Mouse (Mus musculus) limb, embryonic 15.5 days (tissue): Measurements from ENCODE around the gene Olfr478. TPM values are rescaled to one million over a fixed set of nuclear protein-coding genes. Genes with fewer than 3 reads are reported as not detected.
"Not testable (repeated sequence)": the region's sequence is repeated elsewhere in the genome, so short reads cannot be mapped to it uniquely, and the experiment has no call there.

ENCODE experiments used
- ATAC-seq: fragments of 200-750 bp; cut with Nextera tagmentation; 2 replicates; pipeline ENCODE4 v1.8.0; 2017; ENCODE audit warnings: low read depth, moderate TSS enrichment; ENCODE audit not compliant: insufficient number of reproducible peaks, low FRiP score, low TSS enrichment
- H3K27ac ChIP-seq: fragments of 300-500 bp; sonication (generic); 2 replicates; pipeline ENCODE4 v1.5.1; 2015; ENCODE audit warnings: moderate library complexity, mild to moderate bottlenecking, inconsistent platforms
- H3K27me3 ChIP-seq: fragments of 300-500 bp; sonication (generic); 2 replicates; pipeline ENCODE4 v1.6.1; 2015; ENCODE audit warnings: inconsistent platforms
- H3K36me3 ChIP-seq: fragments of 300-500 bp; sonication (generic); 2 replicates; pipeline ENCODE4 v1.6.1; 2015; ENCODE audit warnings: inconsistent platforms
- H3K4me1 ChIP-seq: fragments of 300-500 bp; sonication (generic); 2 replicates; pipeline ENCODE4 v1.6.1; 2015; ENCODE audit warnings: inconsistent platforms
- H3K4me2 ChIP-seq: fragments of 300-500 bp; sonication (generic); 2 replicates; pipeline ENCODE4 v1.6.1; 2015; ENCODE audit warnings: mild to moderate bottlenecking, inconsistent platforms
- H3K4me3 ChIP-seq: fragments of 300-500 bp; sonication (generic); 2 replicates; pipeline ENCODE4 v1.5.1; 2015; ENCODE audit warnings: mild to moderate bottlenecking, inconsistent platforms
- H3K9ac ChIP-seq: fragments of 300-500 bp; sonication (generic); 2 replicates; pipeline ENCODE4 v1.6.1; 2015; ENCODE audit warnings: inconsistent platforms
- H3K9me3 ChIP-seq: fragments of 300-500 bp; sonication (generic); 2 replicates; pipeline ENCODE4 v1.6.1; 2016; ENCODE audit warnings: inconsistent platforms
- WGBS: fragments of 180-500 bp; shearing (Covaris S2); methylation state at CpG from one replicate; pipeline ENCODE4 v1.1.7; 2015; 5-methylcytosine and 5-hydroxymethylcytosine counted together
- polyA plus RNA-seq: library from polyadenylated mRNA; unstranded; fragments of >200 nt; fragmentation: Nextera tagmentation; extraction: Ambion mirVana; gene quantifications from 2 replicates; pipeline ENCODE4 v1.2.1, GENCODE M21; 2015

Gene Olfr478
- polyA plus RNA-seq, result not detected in 2 replicates

GRCm38 (mm10) chr7:108033889-108034288 lies at the start of gene Olfr478:
TSS of gene Olfr478 (minus strand) at chr7:108033989.
- Histone ChIP-seq H3K4me3 (no peak within 1 kb of the TSS), H3K4me2 (no peak within 1 kb of the TSS), H3K27me3 (no peaks in the 10 kb centered on the region), H3K9me3 (no peaks in the 10 kb centered on the region), H3K36me3 (no peaks in the 10 kb centered on the region), H3K9ac (no peak within 1 kb of the TSS), H3K27ac (no peak within 1 kb of the TSS), H3K4me1 (no peaks in the 10 kb centered on the region)
- ATAC-seq, result no peak
- 74% methylated on average over 3 of the region's 3 CpGs for WGBS

- H3K9ac ChIP-seq, result no peak within 1 kb of the TSS
- no peak for ATAC-seq
- H3K9me3 ChIP-seq, result no peaks in the 10 kb centered on the region
- no peak within 1 kb of the TSS for H3K4me2 ChIP-seq
- H3K4me1 ChIP-seq, result no peaks in the 10 kb centered on the region
- no peaks in the 10 kb centered on the region for H3K36me3 ChIP-seq
- H3K27me3 ChIP-seq, result no peaks in the 10 kb centered on the region
- H3K4me3 ChIP-seq, result no peak within 1 kb of the TSS
- H3K27ac ChIP-seq, result no peak within 1 kb of the TSS
Measured at GRCm38 (mm10) chr7:108079555-108079954, 45.8 kb upstream of the Olfr478 start, which contains the start of gene Olfr481. TSS of gene Olfr481 (plus strand) at chr7:108079855.

GRCm38 (mm10) chr7:108067246-108067645 lies 33.5 kb upstream of the Olfr478 start, which contains the start of gene Olfr480:
TSS of gene Olfr480 (minus strand) at chr7:108067346.
- Histone ChIP-seq H3K4me1 (no peaks in the 10 kb centered on the region), H3K4me3 (no peak within 1 kb of the TSS), H3K9ac (no peak within 1 kb of the TSS), H3K4me2 (no peak within 1 kb of the TSS), H3K27ac (no peak within 1 kb of the TSS), H3K9me3 (no peaks in the 10 kb centered on the region), H3K36me3 (no peaks in the 10 kb centered on the region), H3K27me3 (no peaks in the 10 kb centered on the region)
- 82% methylated on average over 1 of the region's 1 CpGs for WGBS
- ATAC-seq, result no peak

GRCm38 (mm10) chr7:108050393-108050792 lies 16.6 kb upstream of the Olfr478 start, which contains the start of gene Olfr479:
TSS of gene Olfr479 (plus strand) at chr7:108050693.
- no peak within 1 kb of the TSS for H3K4me2 ChIP-seq
- no peaks in the 10 kb centered on the region for H3K27me3 ChIP-seq
- H3K27ac ChIP-seq, result no peak within 1 kb of the TSS
- H3K9me3 ChIP-seq, result no peaks in the 10 kb centered on the region
- no peak for ATAC-seq
- H3K4me1 ChIP-seq, result no peaks in the 10 kb centered on the region
- no peaks in the 10 kb centered on the region for H3K36me3 ChIP-seq
- H3K9ac ChIP-seq, result no peak within 1 kb of the TSS
- WGBS, result 84% methylated on average over 2 of the region's 2 CpGs
- no peak within 1 kb of the TSS for H3K4me3 ChIP-seq

- H3K27ac ChIP-seq, H3K4me1 ChIP-seq, H3K27me3 ChIP-seq, ATAC-seq, H3K9ac ChIP-seq, H3K9me3 ChIP-seq, H3K4me3 ChIP-seq, H3K4me2 ChIP-seq, H3K36me3 ChIP-seq: not testable (repeated sequence)
Measured at GRCm38 (mm10) chr7:108014256-108014655, 19.5 kb downstream of the Olfr478 start.

GRCm38 (mm10) chr7:107986393-107986792 lies 47.4 kb downstream of the Olfr478 start, which contains the start of gene Olfr477:
TSS of gene Olfr477 (plus strand) at chr7:107986693.
- Histone ChIP-seq H3K4me2 (no peak within 1 kb of the TSS), H3K27ac (no peak within 1 kb of the TSS), H3K4me1 (no peaks in the 10 kb centered on the region), H3K36me3 (no peaks in the 10 kb centered on the region), H3K9me3 (no peaks in the 10 kb centered on the region), H3K27me3 (no peaks in the 10 kb centered on the region), H3K4me3 (no peak within 1 kb of the TSS), H3K9ac (no peak within 1 kb of the TSS)
- WGBS, result 76% methylated on average over 2 of the region's 2 CpGs
- no peak for ATAC-seq

Other genes starting within 250 kb of the Olfr478 start
- not detected in 2 replicates for gene Ovch2, start 232.8 kb downstream of the Olfr478 start, polyA plus RNA-seq
- not detected in 2 replicates for gene Olfr467, start 221.7 kb downstream of the Olfr478 start, polyA plus RNA-seq
- not detected in 2 replicates for gene Olfr469, start 208.4 kb downstream of the Olfr478 start, polyA plus RNA-seq
- gene Olfr470, start 186.5 kb downstream of the Olfr478 start, polyA plus RNA-seq, result not detected in 2 replicates
- not detected in 2 replicates for gene Olfr472, start 136.1 kb downstream of the Olfr478 start, polyA plus RNA-seq
- not detected in 2 replicates for gene Olfr473, start 103.5 kb downstream of the Olfr478 start, polyA plus RNA-seq
- gene Olfr474, start 79.3 kb downstream of the Olfr478 start, polyA plus RNA-seq, result not detected in 2 replicates
- gene Olfr476, start 69.2 kb downstream of the Olfr478 start, polyA plus RNA-seq, result not detected in 2 replicates
- gene Olfr477, start 47.3 kb downstream of the Olfr478 start, polyA plus RNA-seq, result not detected in 2 replicates
- not detected in 2 replicates for gene Olfr479, start 16.7 kb upstream of the Olfr478 start, polyA plus RNA-seq
- not detected in 2 replicates for gene Olfr480, start 33.4 kb upstream of the Olfr478 start, polyA plus RNA-seq
- not detected in 2 replicates for gene Olfr481, start 45.9 kb upstream of the Olfr478 start, polyA plus RNA-seq
- gene Olfr482, start 63.6 kb upstream of the Olfr478 start, polyA plus RNA-seq, result 0.12 TPM in 1 of 2 replicates, not detected in the other
- not detected in 2 replicates for gene Olfr483, start 66.9 kb upstream of the Olfr478 start, polyA plus RNA-seq
- not detected in 2 replicates for gene Olfr484, start 93.5 kb upstream of the Olfr478 start, polyA plus RNA-seq
- not detected in 2 replicates for gene Olfr485, start 125.9 kb upstream of the Olfr478 start, polyA plus RNA-seq
- gene Olfr486, start 138.8 kb upstream of the Olfr478 start, polyA plus RNA-seq, result not detected in 2 replicates
- not detected in 2 replicates for gene Olfr487, start 180.6 kb upstream of the Olfr478 start, polyA plus RNA-seq
- gene Olfr488, start 224.4 kb upstream of the Olfr478 start, polyA plus RNA-seq, result not detected in 2 replicates